Mouse (Mus musculus) megakaryocyte-erythroid progenitor cell, adult 5-6 weeks (primary cell): ENCODE data around the gene Cdon. TPM values are rescaled to one million over a fixed set of nuclear protein-coding genes. Genes with fewer than 3 reads are reported as not detected.
A peak's percentile ranks its signal among the peaks of the same experiment; 100 is the strongest.

Experiments used
- ATAC-seq: replicated peaks from 2 replicates; pipeline ENCODE4 v1.8.0; 2016; ENCODE audit warnings: mild to moderate bottlenecking, inconsistent platforms; ENCODE audit not compliant: severe bottlenecking, poor library complexity, low FRiP score, low TSS enrichment
- total RNA-seq, 2 experiments: library from RNA; stranded (forward) in 1 of 2; stranded (reverse) in 1 of 2; fragments of 200-1000, 215-1000 nt in 1 of 2; fragments of >200 nt in 1 of 2; fragmentation: Nextera tagmentation in 1 of 2; gene quantifications; 2 replicates each; pipeline ENCODE4 v1.2.3; 2014 to 2017

Cdon gene
- total RNA-seq (2014; fragmentation: Nextera tagmentation): 1.8 TPM in 1 of 2 replicates, not detected in the other
- 3.0 and 9.2 TPM in 2 replicates for total RNA-seq (2017)

- ATAC-seq: peak; percentile 87
Measured at GRCm38 (mm10) chr9:35420805-35421719, at the start of gene Cdon. Cdon (plus strand) TSS chr9:35421128.

DNA sequence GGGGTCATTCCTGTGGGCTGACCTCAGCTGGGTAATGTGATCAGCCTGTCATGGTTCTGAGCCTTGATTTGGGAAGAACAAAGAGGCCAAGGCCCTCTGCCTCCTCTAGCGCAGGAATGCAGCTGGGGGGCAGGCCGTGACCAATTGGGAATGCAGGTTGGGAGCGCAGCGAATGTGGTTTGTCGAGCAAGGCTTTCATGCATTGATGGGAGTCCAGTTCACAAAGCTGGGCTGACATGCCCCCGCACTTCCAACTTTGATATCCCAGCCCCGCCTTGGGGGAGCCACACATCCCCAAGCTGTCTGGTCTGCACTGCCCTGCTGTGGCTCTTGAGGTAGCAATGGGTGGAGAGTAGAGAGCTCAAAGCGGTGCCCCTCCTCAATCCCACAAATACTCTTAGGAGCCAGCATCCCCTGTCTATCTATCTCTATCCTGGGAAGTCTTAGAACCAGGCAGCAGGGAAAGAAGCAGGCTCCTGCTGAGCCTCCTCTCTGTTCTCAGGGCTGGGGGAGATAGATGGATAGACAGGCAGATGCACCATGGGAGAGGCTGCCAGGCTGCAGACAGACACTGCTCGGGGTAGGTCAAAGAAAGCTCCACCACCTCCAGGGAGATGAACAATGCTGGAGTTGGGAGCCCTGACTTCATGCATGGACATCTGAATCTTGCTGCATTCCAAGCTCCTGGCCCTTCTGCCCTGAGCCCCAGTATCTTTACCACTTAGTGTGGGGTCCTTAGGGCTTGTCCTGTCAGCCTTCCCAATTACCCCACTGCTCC is 48.4 kb upstream of the Cdon start:
- no peak for ATAC-seq

- ATAC-seq: no peak
Measured at GRCm38 (mm10) chr9:35377916-35378315, 43.0 kb upstream of the Cdon start.

GRCm38 (mm10) chr9:35378991-35379390 is 41.9 kb upstream of the Cdon start:
- ATAC-seq: no peak

GRCm38 (mm10) chr9:35399896-35400295 is 21.0 kb upstream of the Cdon start:
- ATAC-seq: no peak

- no peak for ATAC-seq
Measured at GRCm38 (mm10) chr9:35400398-35400797, 20.5 kb upstream of the Cdon start.

- ATAC-seq: no peak
Measured at GRCm38 (mm10) chr9:35400831-35401230, 20.1 kb upstream of the Cdon start.

GRCm38 (mm10) chr9:35402584-35402991 is 18.3 kb upstream of the Cdon start:
- ATAC-seq: no peak

- no peak for ATAC-seq
Measured at GRCm38 (mm10) chr9:35403490-35403889, 17.4 kb upstream of the Cdon start.

DNA sequence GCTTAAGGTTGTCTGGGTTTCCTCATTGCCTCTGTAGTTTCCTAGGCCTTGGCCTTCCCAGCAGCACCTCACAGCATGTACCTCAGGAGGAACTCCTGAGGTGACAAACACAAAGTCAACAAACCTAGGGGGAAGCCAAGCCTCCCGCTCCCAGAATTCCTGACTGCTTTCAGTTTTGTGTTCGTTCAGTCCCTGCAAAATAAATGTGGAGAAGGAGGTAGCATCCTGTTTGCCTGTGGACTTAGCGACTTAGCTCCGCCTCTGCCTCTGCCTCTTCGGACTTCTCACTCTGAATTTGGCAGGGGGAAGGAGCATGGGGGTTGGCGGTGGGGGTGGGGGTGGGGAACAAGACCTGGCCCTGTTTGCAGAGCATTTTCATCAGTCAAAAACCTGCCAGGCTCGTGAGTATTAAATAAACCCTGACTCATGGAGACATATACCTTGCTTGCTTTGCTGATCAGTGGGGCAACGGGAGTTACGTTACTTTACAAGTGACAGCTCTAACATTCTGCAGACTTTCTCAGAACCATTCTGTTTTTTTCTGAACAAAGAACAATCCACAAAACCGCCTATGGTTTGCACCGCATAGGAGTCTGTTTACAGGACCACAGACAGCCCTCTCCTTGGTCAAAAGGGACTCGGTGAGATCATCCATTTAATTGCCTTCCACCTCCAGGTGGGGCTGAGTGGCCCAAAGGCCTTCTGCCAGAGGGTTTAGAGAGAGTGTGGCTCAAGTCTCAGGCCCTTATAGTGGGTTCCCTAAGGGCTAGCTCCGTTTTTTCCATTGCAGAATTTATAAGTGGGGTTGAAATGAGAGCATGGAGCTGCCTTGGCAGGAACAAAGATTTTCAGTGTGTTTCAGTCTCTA is 15.7 kb upstream of the Cdon start:
- no peak for ATAC-seq

- ATAC-seq: no peak
Measured at GRCm38 (mm10) chr9:35411225-35411965, 9.5 kb upstream of the Cdon start.

DNA sequence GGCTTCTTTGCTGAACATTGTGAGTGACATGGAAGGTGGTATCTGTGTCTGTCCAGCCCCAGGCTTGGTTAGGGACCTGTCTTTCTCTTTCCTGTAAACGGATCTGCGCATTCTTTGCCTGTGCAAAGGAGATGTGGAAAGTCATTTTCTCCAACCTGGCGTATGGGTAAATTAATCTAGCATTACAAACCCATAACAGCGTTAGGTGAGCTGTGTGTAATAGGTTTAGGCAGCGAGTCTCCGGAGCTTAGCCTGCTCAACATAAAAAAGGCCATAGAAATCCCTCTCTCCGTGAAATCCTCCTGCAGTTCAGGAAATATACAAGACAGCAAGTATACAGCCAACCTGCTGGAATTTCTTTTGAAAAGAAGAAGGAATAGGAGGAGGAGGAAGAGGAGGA is 9.0 kb upstream of the Cdon start:
- ATAC-seq: no peak

DNA sequence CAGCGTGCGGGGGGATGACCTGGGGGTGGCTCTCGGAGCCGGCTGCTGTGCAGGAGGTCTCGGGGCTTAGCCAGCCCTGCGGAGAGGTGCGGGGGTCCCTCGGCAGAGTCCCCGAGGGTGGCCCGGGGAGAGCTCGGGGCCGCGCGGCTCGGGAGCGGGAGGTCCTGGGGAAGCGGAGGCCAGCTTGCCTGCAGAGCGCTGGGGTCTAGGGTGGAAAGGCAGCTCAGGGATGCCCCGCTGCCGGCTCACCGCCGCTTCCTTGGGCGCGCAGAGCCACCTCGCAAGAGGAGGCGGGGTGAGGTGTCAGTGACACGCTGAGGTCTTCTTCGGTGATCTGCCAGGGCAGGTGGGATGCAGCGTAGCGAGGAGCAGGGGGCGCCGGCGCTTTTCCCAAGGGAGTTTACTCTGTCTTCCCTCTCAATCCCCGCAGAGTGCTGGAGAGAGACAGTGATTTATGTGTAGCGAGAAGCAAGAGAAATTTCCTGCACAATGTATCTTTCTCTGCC is 855 bp downstream of the Cdon start:
- ATAC-seq: peak; percentile 51

GRCm38 (mm10) chr9:35422405-35422941 is 1.5 kb downstream of the Cdon start:
- no peak for ATAC-seq

DNA sequence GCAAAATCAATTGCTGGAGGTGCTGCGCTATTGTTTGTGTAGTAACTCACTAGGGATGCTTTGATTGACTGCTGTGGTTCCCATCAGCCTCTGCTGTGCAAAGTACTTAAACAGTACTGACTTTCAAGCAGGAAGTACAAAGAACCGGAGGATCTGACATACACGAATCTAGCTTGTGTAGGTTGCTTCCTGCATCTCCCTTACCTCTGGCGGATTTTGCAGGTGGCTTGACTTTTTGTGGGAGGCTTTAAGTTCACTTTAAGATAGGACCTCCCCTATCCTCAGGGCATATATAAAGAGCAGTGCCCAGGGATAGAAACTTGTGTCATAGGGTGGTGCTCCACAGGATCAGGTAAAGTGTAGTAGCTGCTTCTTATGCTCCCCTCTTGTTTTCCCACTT is 2.3 kb downstream of the Cdon start:
- ATAC-seq: no peak

- no peak for ATAC-seq
Measured at GRCm38 (mm10) chr9:35424671-35425070, 3.7 kb downstream of the Cdon start.

DNA sequence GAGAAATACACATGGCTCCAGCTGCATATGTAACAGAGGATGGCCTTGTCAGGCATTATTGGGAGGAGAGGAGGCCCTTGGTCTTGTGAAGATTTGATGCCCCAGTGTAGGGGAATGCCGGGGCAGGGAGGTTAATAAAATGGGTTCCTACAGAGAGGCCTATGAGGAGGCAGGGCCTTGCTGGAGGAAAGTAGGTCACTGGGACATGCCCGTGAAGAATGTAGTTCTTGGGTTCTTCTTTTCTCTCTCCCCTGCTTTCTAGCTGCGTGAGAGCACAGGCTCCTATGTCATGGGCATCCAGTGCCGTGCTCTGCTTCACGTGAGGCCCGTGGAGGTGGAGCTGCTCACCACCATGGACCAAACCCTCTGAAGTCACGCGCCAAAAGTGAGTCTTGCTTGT is 9.5 kb downstream of the Cdon start:
- ATAC-seq: no peak

GRCm38 (mm10) chr9:35431396-35431795 is 10.5 kb downstream of the Cdon start:
- ATAC-seq: no peak
